Mouse (Mus musculus) brown adipose tissue, adult 24 weeks (tissue): ENCODE data around the gene 3110082I17Rik. TPM values are rescaled to one million over a fixed set of nuclear protein-coding genes. Genes with fewer than 3 reads are reported as not detected.

Experiments used
- H3K27ac ChIP-seq: fragments of 200-500 bp; replicated peaks from 2 replicates; pipeline ENCODE4 v1.5.1; 2012; ENCODE audit warnings: low read depth, mild to moderate bottlenecking, low read length
- H3K4me1 ChIP-seq: fragments of 200-500 bp; 2 replicates; pipeline ENCODE4 v1.6.1; 2012; ENCODE audit warnings: low read length, mixed read lengths; ENCODE audit not compliant: control insufficient read depth, insufficient read depth, insufficient read length
- H3K4me3 ChIP-seq: fragments of 200-500 bp; 2 replicates; pipeline ENCODE4 v1.5.1; 2012; ENCODE audit warnings: low read depth, mild to moderate bottlenecking, low read length, moderate library complexity; ENCODE audit not compliant: insufficient read depth
- polyA plus RNA-seq: library from polyadenylated mRNA; stranded (reverse); fragments of >200 nt; gene quantifications from 2 replicates; pipeline ENCODE4 v1.2.4, GENCODE M21; 2012; ENCODE audit not compliant: missing spikeins, insufficient read depth, insufficient read length

3110082I17Rik gene
- polyA plus RNA-seq, 1 experiment: 6.0 TPM

DNA sequence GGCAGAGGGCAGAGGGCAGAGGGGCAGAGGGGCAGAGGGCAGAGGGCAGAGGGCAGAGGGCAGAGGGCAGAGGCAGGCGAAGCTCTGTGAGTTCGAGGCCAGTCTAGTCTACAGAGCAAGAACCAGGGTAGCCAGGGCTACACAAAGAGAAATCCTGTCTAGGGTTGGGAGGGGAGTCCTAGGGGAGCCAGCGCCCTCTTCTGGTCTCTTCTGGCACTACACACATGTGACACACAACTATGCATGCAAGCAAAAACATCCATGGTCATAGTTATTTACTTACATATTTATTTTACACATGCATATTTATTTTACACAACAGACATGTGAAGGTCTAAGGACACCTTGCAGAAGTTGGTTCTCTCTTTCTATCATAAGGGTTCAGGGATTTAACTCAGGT lies 42.8 kb downstream of the 3110082I17Rik start:
- Histone ChIP-seq H3K4me3 (no peak overlapping the region), H3K4me1 (no peaks in the 10 kb centered on the region), H3K27ac (no peak overlapping the region)

DNA sequence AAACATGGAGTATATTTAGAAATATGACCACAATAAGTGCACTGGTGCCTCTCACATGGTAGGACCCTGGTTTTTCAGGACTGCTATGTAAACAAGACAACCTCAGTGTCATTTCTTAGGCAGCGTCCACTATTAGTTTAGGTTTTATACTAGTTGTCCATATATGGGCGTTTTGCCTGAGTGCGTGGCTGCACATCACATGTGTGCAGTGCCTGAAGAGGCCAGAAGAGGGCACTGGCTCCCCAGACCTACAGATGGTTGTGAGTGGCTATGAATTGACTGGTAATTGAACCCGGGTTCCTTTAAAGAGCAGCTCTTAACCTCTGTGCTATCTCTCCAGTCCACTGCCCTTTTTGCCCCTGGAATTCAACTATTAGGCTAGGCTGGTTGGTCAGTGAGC lies 43.4 kb downstream of the 3110082I17Rik start:
- no peak overlapping the region for H3K27ac ChIP-seq
- no peak overlapping the region for H3K4me3 ChIP-seq
- H3K4me1 ChIP-seq: no peaks in the 10 kb centered on the region

DNA sequence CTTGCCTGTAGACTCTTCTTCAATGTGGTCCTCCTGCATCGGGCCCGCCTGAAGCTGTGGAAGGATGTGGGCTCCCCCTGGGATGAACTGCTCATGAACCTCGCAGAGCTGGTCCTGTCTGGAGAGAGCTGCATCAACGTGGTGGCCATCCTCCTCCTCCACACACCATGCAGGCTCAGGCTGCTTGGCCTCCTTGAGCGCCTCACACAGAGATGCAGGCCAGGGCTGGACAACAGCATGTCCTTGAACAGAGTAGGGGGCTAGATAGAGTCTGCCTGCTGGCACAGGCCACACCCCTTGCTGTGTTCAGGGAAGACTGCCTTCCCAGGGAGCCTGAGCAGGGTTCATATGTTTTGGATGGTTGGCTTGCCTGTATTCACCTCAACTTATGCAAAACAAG lies 45.3 kb downstream of the 3110082I17Rik start:
- H3K4me3 ChIP-seq: no peak overlapping the region
- H3K4me1 ChIP-seq: peaks cover 5% of the 10 kb centered on the region; the same call in 1 of the 2 replicates
- H3K27ac ChIP-seq: no peak overlapping the region

DNA sequence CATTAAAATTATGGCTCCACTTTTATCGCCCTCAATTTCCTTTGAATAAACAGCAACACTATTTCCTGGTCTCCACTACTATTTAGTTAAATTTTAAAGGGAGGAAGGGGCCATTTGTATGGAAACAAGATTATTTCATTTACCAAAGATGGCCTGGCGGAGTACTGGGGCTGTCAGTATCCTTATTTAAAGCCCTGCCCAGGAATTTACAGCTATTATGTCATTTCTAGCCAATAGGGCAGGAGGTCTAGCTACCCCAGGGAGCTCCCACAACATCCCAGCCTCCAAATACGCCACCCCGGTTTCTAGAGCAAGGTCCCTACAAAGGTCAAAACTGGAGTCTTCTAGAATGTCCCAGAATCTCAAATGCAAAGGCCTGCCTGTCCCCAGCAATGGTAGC lies 46.8 kb downstream of the 3110082I17Rik start:
- Histone ChIP-seq H3K27ac (no peak overlapping the region), H3K4me3 (no peak overlapping the region), H3K4me1 (peaks cover 14% of the 10 kb centered on the region)

DNA sequence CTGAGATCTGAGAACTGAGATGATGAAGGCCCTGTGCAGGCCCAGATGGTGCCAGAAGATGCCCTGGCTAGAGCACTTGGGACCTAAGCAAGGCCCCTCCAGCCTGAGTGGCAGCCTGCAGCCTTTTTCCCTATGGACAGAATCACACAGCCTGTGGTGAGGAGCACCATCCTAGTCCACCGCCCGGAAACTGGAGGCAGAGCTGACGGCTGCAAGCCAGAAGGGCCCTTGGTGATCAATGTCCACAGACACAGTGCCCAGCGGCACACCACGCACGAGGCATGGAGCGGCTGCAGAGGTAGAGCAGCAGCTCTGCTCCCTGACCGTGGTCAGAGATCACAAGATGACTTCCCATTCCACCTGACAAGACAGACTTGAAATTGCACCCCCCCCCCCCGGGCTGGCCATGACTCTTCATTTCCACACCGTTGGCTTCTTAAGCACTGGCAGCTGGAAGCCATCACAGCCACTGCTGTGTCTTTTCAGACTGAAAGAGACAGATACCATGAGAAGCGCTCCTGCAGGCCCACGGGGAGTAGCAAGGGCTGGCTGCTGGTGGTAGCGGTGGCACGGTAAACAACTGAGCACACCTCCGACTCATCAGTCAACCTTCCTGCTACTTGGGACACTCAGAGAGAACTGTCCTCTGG lies 48.5 kb downstream of the 3110082I17Rik start:
- Histone ChIP-seq H3K4me1 (peaks cover 29% of the 10 kb centered on the region), H3K4me3 (no peak overlapping the region), H3K27ac (no peak overlapping the region)

DNA sequence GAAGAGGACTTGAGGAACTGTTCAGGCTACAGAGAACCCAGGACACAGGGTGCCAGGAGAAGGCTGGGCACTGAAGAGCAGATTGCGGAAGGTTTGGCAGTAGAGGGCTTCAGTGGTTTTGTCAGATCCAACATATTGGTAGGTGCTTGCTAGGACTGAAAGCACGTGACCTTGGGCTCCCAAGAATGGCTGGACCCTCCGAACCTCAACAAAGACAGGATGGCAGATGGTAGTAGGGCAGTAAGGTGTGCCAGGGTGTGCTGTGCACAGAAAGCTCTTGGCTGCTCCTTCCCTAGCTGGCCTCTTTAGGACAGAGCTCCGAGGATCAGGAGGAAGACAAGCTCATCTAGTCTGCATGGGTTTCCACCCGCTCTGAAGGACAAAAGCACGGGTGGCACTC lies 49.2 kb downstream of the 3110082I17Rik start:
- no peak overlapping the region for H3K4me3 ChIP-seq
- H3K27ac ChIP-seq: no peak overlapping the region
- peaks cover 33% of the 10 kb centered on the region for H3K4me1 ChIP-seq

DNA sequence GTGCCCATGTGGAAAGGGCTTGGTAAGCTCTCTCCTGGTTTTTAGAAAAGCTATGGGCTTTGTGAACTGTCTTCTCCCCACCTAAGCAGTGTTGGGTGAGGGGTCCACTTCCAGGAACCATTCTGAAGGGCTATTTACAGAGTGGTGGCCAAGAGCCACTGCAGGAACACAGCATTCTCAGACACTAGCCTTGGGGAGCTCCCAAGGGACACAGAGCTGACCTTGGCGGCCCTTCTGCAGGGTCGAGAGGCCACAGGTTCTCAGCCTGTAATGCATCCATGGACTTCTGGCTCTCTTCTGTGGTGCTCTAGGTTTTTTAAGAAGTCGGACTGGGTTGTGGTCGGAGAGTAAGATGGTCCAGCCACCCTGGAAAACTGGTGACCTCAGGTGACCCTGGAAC lies 50.3 kb downstream of the 3110082I17Rik start:
- Histone ChIP-seq H3K4me3 (no peak overlapping the region), H3K4me1 (peaks cover 38% of the 10 kb centered on the region), H3K27ac (peak overlapping the region; percentile 92)

DNA sequence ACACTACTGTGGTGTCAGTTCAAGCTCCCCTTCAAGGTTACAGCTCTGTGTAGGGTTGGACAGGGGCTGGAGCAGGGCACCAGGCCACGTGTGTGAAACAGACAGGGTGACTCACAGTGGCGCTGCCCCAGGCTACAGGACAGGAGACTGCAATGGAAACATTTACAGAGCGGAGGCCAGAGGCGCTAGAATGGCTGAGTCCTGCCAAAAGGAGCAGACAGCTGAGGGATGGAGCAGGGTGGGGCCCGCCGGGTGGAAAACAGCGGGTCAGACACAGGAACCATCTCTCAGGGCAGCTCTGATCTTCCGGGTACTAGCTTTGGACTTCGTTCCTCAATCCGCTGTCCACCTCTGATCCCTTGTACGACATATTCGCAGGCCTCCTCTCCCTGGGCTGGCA lies 50.9 kb downstream of the 3110082I17Rik start:
- H3K27ac ChIP-seq: peak overlapping the region; percentile 92
- no peak overlapping the region for H3K4me3 ChIP-seq
- H3K4me1 ChIP-seq: peaks cover 44% of the 10 kb centered on the region

DNA sequence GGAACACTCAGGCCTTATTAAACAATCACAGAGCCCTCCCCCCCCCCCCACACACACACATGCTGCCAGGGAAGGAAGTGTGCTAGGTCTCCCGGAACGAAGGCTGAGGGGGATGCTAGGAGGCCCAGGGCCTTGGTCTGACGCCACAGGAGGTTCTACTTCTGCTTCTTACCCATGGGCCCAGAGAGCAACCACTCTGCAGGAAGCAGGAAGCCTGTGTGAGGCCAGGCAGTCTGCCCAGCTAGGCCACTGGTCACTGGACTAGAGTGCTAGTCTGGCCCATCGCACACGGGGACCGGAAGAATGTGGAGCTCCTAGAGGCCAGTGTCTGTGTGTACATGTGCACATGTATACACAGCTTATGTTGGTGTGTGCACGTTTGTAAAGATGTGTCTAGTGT lies 51.8 kb downstream of the 3110082I17Rik start:
- Histone ChIP-seq H3K4me3 (no peak overlapping the region), H3K4me1 (peaks cover 51% of the 10 kb centered on the region), H3K27ac (peak overlapping the region; percentile 92; the same call in 1 of the 2 replicates)

DNA sequence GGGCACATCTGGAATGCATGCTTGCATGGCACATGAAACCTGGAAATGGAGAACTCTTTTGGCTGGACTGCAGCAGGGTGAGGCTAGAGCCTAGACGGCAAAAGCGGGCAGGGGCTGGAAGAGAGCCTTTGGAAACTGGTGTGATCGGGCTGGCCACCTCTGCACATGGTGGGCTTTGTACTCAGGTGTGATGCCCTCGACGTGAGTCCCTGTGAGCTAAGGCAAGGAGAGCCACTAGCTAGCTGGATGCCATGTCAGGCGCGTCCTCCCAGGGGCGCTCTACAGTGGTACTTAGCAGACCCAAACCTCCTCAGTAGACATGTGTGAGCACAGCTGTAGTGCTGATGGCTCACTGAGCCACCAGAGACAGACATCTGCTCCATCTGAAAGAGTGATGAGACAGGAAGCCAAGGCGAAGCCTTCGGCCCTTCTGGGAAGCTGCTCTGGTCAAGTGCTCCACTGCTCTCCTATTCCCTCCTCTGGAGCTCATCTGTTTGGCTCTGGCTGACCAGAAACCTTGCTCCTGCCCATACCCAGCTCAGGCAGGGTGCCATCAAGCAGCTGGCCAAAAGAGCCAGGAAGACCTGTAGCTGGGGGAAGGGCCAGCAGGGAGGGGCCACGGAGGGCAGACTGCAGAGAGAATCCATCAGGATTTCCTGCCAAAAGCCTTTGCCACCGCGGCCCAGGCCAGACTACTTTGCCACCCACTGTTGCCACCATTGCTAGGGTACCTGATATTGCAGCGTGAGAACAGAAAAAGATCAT lies 53.0 kb downstream of the 3110082I17Rik start:
- Histone ChIP-seq H3K4me1 (peaks cover 51% of the 10 kb centered on the region), H3K4me3 (0 out of 2 replicates have a peak overlapping the region, but pooled peaks have one; percentile 40), H3K27ac (peak overlapping the region; percentile 91)

DNA sequence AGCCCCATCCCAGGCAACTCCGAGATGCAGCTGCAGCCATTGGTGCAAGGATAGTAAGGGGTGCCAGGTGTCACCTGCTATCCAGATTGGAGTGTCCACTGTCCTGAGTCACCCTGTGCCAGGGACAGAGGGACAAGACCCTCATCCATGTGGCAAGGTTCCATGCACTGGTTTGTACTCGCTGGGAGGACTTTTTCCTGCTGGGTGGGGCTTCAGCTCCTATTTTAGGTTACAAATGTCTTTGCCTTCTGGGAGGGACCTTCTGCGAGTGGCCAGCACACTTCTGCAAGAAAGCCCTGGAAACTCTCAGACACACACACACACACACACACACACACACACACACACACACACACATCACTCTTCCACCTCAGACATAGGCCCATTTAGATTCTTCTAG lies 54.4 kb downstream of the 3110082I17Rik start:
- Histone ChIP-seq H3K4me3 (peak overlapping the region; percentile 51), H3K27ac (peak overlapping the region; percentile 88), H3K4me1 (peaks cover 51% of the 10 kb centered on the region)

DNA sequence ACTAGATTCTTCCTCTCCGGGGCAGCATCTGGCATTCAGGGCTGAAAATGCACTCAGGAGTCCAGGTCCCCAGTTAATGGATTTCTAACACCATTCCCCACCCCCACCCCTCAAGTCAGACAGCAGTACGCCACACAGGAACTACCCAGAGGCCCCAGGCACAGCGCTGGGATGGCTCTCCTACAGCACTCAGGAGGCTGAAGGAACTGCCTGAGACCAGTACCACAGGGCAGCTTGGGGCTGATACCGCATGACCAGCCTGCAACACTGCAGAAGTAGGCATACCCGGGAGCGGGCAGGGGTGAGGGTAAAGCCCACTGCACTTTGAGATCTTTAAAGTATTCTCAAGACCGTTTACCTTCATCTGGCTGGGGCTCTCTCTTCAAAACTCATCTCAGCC lies 54.8 kb downstream of the 3110082I17Rik start:
- H3K27ac ChIP-seq: peak overlapping the region; percentile 88
- H3K4me3 ChIP-seq: peak overlapping the region; percentile 51
- peaks cover 51% of the 10 kb centered on the region for H3K4me1 ChIP-seq

DNA sequence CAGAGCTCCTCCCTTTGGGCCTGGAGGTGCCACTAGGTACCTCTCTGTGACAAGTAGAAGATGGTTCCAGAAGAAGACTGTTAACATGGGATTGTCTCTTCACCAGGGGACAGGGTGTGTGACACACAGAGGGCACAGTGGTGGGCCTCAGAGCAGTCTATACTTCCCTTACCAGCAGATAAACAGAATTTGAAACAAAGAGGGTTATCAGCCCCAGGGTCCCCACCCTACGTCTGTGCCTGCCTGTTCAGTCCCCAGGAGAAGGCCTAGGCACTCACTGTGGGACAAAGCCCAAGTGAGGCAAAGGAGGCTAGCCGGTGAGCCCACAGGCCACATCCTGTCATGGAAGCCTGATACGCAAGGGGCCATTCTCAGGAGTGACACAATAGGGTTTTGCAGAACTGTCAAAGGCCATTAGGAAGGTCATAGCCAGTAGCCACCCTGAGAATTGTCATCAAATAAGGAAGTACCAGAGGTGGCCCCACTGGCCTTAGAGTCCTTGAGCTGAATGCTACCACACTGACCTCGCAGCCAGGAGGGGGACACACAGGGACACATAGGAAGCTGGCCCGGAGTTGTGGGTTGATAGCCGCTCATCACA lies 55.4 kb downstream of the 3110082I17Rik start, which contains the start of gene C130050O18Rik:
Gene C130050O18Rik, plus strand, starts transcription at position 480 of the 601 bp plus-strand sequence.
- Histone ChIP-seq H3K4me1 (peaks cover 45% of the 10 kb centered on the region), H3K27ac (peak within 1 kb of the TSS; percentile 88), H3K4me3 (peak within 1 kb of the TSS; percentile 51)

DNA sequence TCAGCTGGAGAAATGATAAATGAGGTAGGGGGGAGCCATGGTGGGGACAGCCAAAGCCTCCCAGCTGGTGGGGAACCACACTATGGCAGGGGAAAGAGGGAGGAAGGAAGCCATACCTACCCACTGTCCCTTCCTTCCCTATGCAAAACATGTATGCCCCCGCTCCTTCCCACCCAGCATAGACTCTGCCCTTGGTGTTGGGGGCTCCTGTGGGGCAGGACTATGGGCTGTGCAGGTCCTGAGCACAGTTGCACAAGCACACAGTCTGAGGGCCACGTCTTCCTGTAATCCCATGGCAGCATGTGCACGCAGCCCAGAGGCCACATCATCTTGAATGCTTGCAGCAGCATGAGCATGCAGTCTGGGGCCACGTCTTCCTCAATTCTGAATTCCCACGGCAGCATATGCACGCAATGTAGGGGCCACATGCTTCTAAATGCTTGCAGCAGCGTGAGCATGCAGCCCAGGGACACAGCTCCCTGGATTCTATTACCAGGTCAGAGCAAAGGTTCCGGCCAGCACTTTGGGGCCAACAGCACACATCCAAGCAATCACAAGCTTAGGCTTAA lies 56.6 kb downstream of the 3110082I17Rik start:
- Histone ChIP-seq H3K4me1 (peaks cover 37% of the 10 kb centered on the region), H3K27ac (peak overlapping the region; percentile 88), H3K4me3 (no peak overlapping the region)

DNA sequence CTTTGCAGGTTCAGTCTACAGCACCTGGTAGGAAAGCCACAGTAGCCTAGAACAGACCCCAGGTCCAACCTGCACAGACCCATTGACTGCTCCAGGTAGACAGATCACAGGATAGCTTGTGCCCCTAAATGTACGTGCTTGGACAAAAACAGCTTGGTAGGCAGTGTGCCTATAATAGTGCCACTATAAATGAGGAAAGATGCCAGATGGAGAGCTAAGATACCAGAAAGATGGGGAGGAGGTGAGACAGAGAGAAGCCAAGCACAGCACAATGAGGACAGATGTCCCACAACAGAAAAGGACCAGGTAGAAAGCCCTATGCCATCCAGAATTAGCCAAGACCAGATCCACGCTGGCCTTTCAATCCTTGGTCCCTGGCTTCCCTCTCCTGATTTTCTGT lies 58.2 kb downstream of the 3110082I17Rik start:
- Histone ChIP-seq H3K27ac (no peak overlapping the region), H3K4me3 (no peak overlapping the region), H3K4me1 (peaks cover 33% of the 10 kb centered on the region)
